Mouse (Mus musculus) myocyte (in vitro differentiated cells): ENCODE measurements around the gene 2900011O08Rik. TPM values are rescaled to one million over a fixed set of nuclear protein-coding genes. Genes with fewer than 3 reads are reported as not detected.

Source experiments
- H3K27me3 ChIP-seq: one replicate; pipeline ENCODE4 v1.6.1; 2011; ENCODE audit not compliant: control insufficient read depth, insufficient read depth, insufficient read length
- H3K36me3 ChIP-seq: one replicate; pipeline ENCODE4 v1.6.1; 2011; ENCODE audit not compliant: control insufficient read depth, insufficient read depth
- H3K4me2 ChIP-seq: one replicate; pipeline ENCODE4 v1.6.1; 2011; ENCODE audit warnings: low read depth, control low read depth
- H3K4me3 ChIP-seq: one replicate; pipeline ENCODE4 v1.5.1; 2011; ENCODE audit warnings: mild to moderate bottlenecking, control low read depth, moderate library complexity
- H3K79me2 ChIP-seq: one replicate; pipeline ENCODE4 v1.6.1; 2011; ENCODE audit not compliant: control insufficient read depth, insufficient read depth
- H3ac ChIP-seq: one replicate; pipeline ENCODE4 v1.6.1; 2011; ENCODE audit not compliant: control insufficient read depth, insufficient read length
- CEBPB ChIP-seq: IDR thresholded peaks from 2 replicates; pipeline ENCODE4 v1.6.1; 2011; ENCODE audit warnings: mild to moderate bottlenecking, moderate library complexity; ENCODE audit not compliant: poor library complexity, insufficient read depth, severe bottlenecking
- E2F4 ChIP-seq: IDR thresholded peaks from one replicate; pipeline ENCODE4 v1.6.1; 2011; ENCODE audit warnings: mild to moderate bottlenecking, control low read depth, moderate library complexity; ENCODE audit not compliant: insufficient read depth
- MAX ChIP-seq: IDR thresholded peaks from one replicate; pipeline ENCODE4 v1.6.1; 2011; ENCODE audit warnings: low read depth, mild to moderate bottlenecking, control low read depth
- MYOD1 ChIP-seq, 3 experiments: IDR thresholded peaks; one replicate each; pipeline ENCODE4 v1.6.1; 2011; ENCODE audit warnings: control low read depth in 2 of 3, low read depth in 2 of 3, mild to moderate bottlenecking in 2 of 3, moderate library complexity in 1 of 3; ENCODE audit not compliant: insufficient read length in 2 of 3, control insufficient read depth in 1 of 3
- MYOG ChIP-seq, 3 experiments: IDR thresholded peaks; one replicate each; pipeline ENCODE4 v1.6.1; 2011; ENCODE audit warnings: control low read depth in 2 of 3, low read depth in 2 of 3, mild to moderate bottlenecking in 2 of 3; ENCODE audit not compliant: insufficient read length in 2 of 3, control insufficient read depth in 1 of 3, insufficient read depth in 1 of 3
- POLR2A ChIP-seq: IDR thresholded peaks from one replicate; pipeline ENCODE4 v1.6.1; 2011; ENCODE audit warnings: low read depth, mild to moderate bottlenecking, control low read depth, moderate library complexity; ENCODE audit not compliant: insufficient read length
- POLR2AphosphoS2 ChIP-seq: IDR thresholded peaks from one replicate; pipeline ENCODE4 v1.6.1; 2011; ENCODE audit warnings: low read depth, control low read depth; ENCODE audit not compliant: insufficient read length
- REST ChIP-seq: IDR thresholded peaks from one replicate; pipeline ENCODE4 v1.6.1; 2011; ENCODE audit warnings: mild to moderate bottlenecking, control low read depth, moderate library complexity; ENCODE audit not compliant: insufficient read depth, insufficient read length
- SRF ChIP-seq: IDR thresholded peaks from one replicate; pipeline ENCODE4 v1.6.1; 2011; ENCODE audit warnings: low read depth; ENCODE audit not compliant: control insufficient read depth, insufficient read length
- TCF12 ChIP-seq: IDR thresholded peaks from one replicate; pipeline ENCODE4 v1.6.1; 2011; ENCODE audit warnings: mild to moderate bottlenecking, control low read depth; ENCODE audit not compliant: poor library complexity, insufficient read depth, severe bottlenecking
- TCF3 ChIP-seq: IDR thresholded peaks from one replicate; pipeline ENCODE4 v1.6.1; 2011; ENCODE audit warnings: low read depth, control low read depth; ENCODE audit not compliant: insufficient read length
- USF1 ChIP-seq: IDR thresholded peaks from one replicate; pipeline ENCODE4 v1.6.1; 2011; ENCODE audit warnings: low read depth, mild to moderate bottlenecking, control low read depth, moderate library complexity
- polyA plus RNA-seq: library from polyadenylated mRNA; unstranded; fragments of >200 nt; fragmentation: generic; extraction: Trizol; gene quantifications from one replicate; pipeline ENCODE4 v1.2.1, GENCODE M21; 2012; ENCODE audit warnings: missing spikeins

The 2900011O08Rik gene
- 0.02 TPM for polyA plus RNA-seq

GRCm38 (mm10) chr16:13986574-13987478 lies at the start of gene 2900011O08Rik, which contains the start of gene Ifitm7:
Gene 2900011O08Rik, plus strand, starts transcription at chr16:13986604.
Gene Ifitm7, minus strand, starts transcription at chr16:13986888.
- Histone ChIP-seq H3K79me2 (no peaks in the 10 kb centered on the region), H3K36me3 (no peaks in the 10 kb centered on the region), H3K4me3 (no peak within 1 kb of the TSS), H3K4me2 (peak within 1 kb of the TSS; percentile 51), H3ac (no peak within 1 kb of the TSS), H3K27me3 (no peaks in the 10 kb centered on the region)
- TF ChIP-seq MYOG (IDR thresholded peaks at IDR 0.05; ENCODE audit: control insufficient read depth in 1 of 3, insufficient read depth in 1 of 3, insufficient read length in 2 of 3, low read depth in 2 of 3) (no peak), MAX (no peak), POLR2A (no peak), POLR2AphosphoS2 (no peak), SRF (no peak), REST (no peak), TCF3 (no peak), MYOD1 (IDR thresholded peaks at IDR 0.05; ENCODE audit: control insufficient read depth in 1 of 3, insufficient read length in 2 of 3, low read depth in 2 of 3) (no peak), TCF12 (no peak), CEBPB (no peak), E2F4 (no peak), USF1 (no peak)

DNA sequence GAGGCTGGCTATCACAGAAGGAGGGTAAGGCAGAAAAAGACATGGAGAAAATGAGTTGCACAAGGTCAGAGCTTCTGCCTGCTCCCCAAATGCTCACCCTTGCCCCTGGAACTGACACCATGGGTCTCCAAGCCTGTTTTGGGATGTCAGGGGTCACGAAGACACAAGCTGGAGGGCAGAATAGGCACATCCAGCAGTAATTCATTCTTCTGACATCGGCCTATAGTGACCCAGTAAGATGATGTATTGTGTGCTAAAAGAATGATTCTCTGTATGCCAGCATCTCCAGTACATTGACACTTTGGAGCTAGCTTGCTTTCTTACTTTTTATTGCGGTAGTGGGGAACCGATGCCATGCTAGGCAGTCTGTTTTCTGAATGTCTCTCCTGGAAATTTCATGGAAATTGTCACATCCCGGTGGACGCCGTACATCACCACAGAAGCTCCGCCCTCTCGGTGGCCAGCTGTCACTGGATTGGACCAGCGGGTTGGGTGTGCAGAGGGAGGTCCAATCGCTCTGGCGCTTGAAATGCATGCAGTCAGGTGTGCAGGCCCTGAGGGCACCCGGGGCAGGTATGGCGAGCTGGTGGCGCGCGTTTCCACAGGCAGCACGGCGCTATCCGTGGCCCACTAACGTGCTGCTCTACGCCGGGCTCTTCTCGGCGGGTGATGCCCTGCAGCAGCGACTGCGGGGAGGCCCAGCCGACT lies 46.1 kb upstream of the 2900011O08Rik start:
- Histone ChIP-seq H3K4me2 (no peak overlapping the region), H3K27me3 (no peaks in the 10 kb centered on the region), H3ac (no peak overlapping the region), H3K4me3 (no peak overlapping the region), H3K79me2 (no peaks in the 10 kb centered on the region), H3K36me3 (no peaks in the 10 kb centered on the region)
- TF ChIP-seq MYOD1 (IDR thresholded peaks at IDR 0.05; ENCODE audit: control insufficient read depth in 1 of 3, insufficient read length in 2 of 3, low read depth in 2 of 3) (no peak), POLR2A (no peak), CEBPB (no peak), MYOG (IDR thresholded peaks at IDR 0.05; ENCODE audit: control insufficient read depth in 1 of 3, insufficient read depth in 1 of 3, insufficient read length in 2 of 3, low read depth in 2 of 3) (no peak), POLR2AphosphoS2 (no peak), USF1 (no peak), SRF (no peak), REST (no peak)

GRCm38 (mm10) chr16:13940847-13941395 lies 45.5 kb upstream of the 2900011O08Rik start:
- Histone ChIP-seq H3K27me3 (no peaks in the 10 kb centered on the region), H3K36me3 (no peaks in the 10 kb centered on the region), H3K79me2 (no peaks in the 10 kb centered on the region), H3ac (no peak overlapping the region), H3K4me3 (no peak overlapping the region), H3K4me2 (no peak overlapping the region)
- no peak for TF ChIP-seq POLR2AphosphoS2
- TF ChIP-seq MYOD1 (IDR thresholded peaks at IDR 0.05; ENCODE audit: control insufficient read depth in 1 of 3, insufficient read length in 2 of 3, low read depth in 2 of 3) = no peak
- TF ChIP-seq CEBPB = no peak
- TF ChIP-seq TCF12 = no peak

DNA sequence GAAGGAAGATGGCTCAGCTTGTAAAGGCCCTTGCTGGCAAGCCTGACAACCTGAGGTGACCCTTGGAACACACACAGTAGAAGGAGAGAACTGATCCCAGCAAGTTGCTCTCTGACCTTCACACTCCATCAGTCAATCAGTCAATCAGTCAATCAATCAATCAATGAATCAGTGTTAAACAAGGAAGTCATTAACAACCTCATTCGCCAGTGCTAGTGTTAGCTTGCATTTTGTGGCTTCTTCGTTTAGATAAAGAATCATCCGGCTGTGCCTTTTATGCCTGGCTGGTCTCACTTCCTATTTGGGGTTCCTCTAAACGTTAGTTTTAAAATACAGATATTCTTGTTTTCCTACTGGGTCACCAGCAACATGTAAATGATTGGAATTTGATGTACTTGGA lies 42.2 kb upstream of the 2900011O08Rik start:
- Histone ChIP-seq H3K4me3 (no peak overlapping the region), H3K36me3 (no peaks in the 10 kb centered on the region), H3K79me2 (no peaks in the 10 kb centered on the region), H3K4me2 (peak overlapping the region; percentile 25), H3ac (no peak overlapping the region), H3K27me3 (no peaks in the 10 kb centered on the region)
- TF ChIP-seq CEBPB (no peak), MYOD1 (IDR thresholded peaks at IDR 0.05; ENCODE audit: control insufficient read depth in 1 of 3, insufficient read length in 2 of 3, low read depth in 2 of 3) (no peak), E2F4 (no peak), TCF12 (no peak), POLR2A (no peak), MYOG (IDR thresholded peaks at IDR 0.05; ENCODE audit: control insufficient read depth in 1 of 3, insufficient read depth in 1 of 3, insufficient read length in 2 of 3, low read depth in 2 of 3) (no peak), POLR2AphosphoS2 (no peak), REST (no peak), USF1 (no peak), SRF (no peak), MAX (no peak), TCF3 (no peak)
